ENCODE assay signal across 8 mouse cellular contexts in the genomic region with DNA sequence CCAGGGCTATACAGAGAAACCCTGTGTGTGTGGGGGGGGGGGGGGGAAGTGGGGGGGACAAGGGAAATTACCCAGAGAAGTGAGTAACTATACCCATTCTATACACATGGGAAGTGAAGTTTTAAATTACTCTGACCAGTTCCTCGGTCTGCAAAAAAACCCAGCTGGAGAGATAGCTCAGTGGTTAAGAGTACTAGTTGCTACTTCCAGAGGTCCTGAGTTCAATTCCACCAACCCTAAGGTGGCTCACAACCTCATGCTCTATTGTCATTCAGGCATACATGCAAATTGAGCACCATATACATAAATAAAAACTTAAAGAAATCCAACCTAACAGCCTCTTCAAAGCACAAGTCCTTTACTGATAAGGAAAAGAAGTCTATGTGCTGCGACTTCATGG. TPM values are rescaled to one million over a fixed set of nuclear protein-coding genes. Genes with fewer than 3 reads are reported as not detected.
A peak's percentile ranks its signal among the peaks of the same experiment; 100 is the strongest.
DNase-seq lines count a peak whose midpoint lies in the region; ATAC-seq lines count a peak whose summit lies in the region.

No protein-coding gene starts in this region.

- 40% methylated on average over 2 of the region's 2 CpGs for WGBS in forebrain, embryonic 13.5 days
- WGBS in liver, embryonic 12.5 days (ENCODE audit: insufficient replicate concordance), result 29% methylated on average over 2 of the region's 2 CpGs

- no peaks in the 10 kb centered on the region for H3K9me3 ChIP-seq in forebrain, embryonic 13.5 days (replicated peaks)
- H3K9me3 ChIP-seq in liver, embryonic 12.5 days (replicated peaks), result no peaks in the 10 kb centered on the region

- peak overlapping the region; percentile 62 for H3K4me2 ChIP-seq in forebrain, embryonic 13.5 days
- peak overlapping the region; percentile 88 for H3K4me2 ChIP-seq in liver, embryonic 12.5 days

- H3K27me3 ChIP-seq in forebrain, embryonic 13.5 days, result 0 out of 2 replicates have a peak, but pooled peaks cover 4% of the 10 kb centered on the region
- 0 out of 2 replicates have a peak, but pooled peaks cover 3% of the 10 kb centered on the region for H3K27me3 ChIP-seq in liver, embryonic 12.5 days (replicated peaks)

- peak overlapping the region; percentile 96 for H3K4me3 ChIP-seq in forebrain, embryonic 13.5 days
- H3K4me3 ChIP-seq in liver, embryonic 12.5 days, result peak overlapping the region; percentile 94

- no peak for ATAC-seq in forebrain, embryonic 13.5 days
- no peak for ATAC-seq in liver, embryonic 12.5 days

- H3K27ac ChIP-seq in forebrain, embryonic 13.5 days, result peak overlapping the region; percentile 65; the same call in 1 of the 2 replicates
- peak overlapping the region; percentile 75; the same call in 1 of the 2 replicates for H3K27ac ChIP-seq in liver, embryonic 12.5 days

- peaks cover 7% of the 10 kb centered on the region for H3K36me3 ChIP-seq in forebrain, embryonic 13.5 days (ENCODE audit: poor library complexity, severe bottlenecking)
- peaks cover 21% of the 10 kb centered on the region for H3K36me3 ChIP-seq in liver, embryonic 12.5 days

- peaks cover 20% of the 10 kb centered on the region for H3K4me1 ChIP-seq in forebrain, embryonic 13.5 days
- peaks cover 38% of the 10 kb centered on the region for H3K4me1 ChIP-seq in liver, embryonic 12.5 days

- peak overlapping the region; percentile 85 for H3K9ac ChIP-seq in forebrain, embryonic 13.5 days
- H3K9ac ChIP-seq in liver, embryonic 12.5 days, result peak overlapping the region; percentile 87

- peak; percentile 30 for DNase-seq in cerebellum, adult 9-11 months
- DNase-seq in cerebellum, postnatal 4 days (ENCODE audit: low spot score in 2 of 2), result no peak
- DNase-seq in 3T3-L1 (ENCODE audit: low read depth, low spot score), result peak; percentile 29
- DNase-seq in ovary, postnatal 10 days (ENCODE audit: low spot score), result no peak
- DNase-seq in gastrocnemius, postnatal 4 days (ENCODE audit: low spot score in 2 of 2), result no peak
- DNase-seq in adrenal gland, adult 2 months, result no peak

RNA-seq across cellular contexts. Expression of gene Slf2, which starts 0.8 kb away (rescaled TPM):
- 30.4 and 34.5 TPM in 2 replicates for polyA plus RNA-seq in forebrain, embryonic 13.5 days (2015; fragmentation: Nextera tagmentation; extraction: Ambion mirVana)
- polyA plus RNA-seq in liver, embryonic 12.5 days (2016; fragmentation: Nextera tagmentation; extraction: Ambion mirVana), result 25.8 and 27.2 TPM in 2 replicates
- 10 to 100 TPM; 46.8 to 52.4 TPM for total RNA-seq in gastrocnemius, postnatal 4 days (2021)
- total RNA-seq in adrenal gland, adult 2 months (2021), result 10 to 100 TPM; 19.6 to 21.4 TPM
- 54.9 and 77.7 TPM in 2 replicates for polyA plus RNA-seq in adrenal gland, adult 2 months (2012; rRNA removed)

RNA-seq across cellular contexts. Expression of gene Sema4g, which starts 58.8 kb away (rescaled TPM):
- polyA plus RNA-seq in forebrain, embryonic 13.5 days (2015; fragmentation: Nextera tagmentation; extraction: Ambion mirVana), result 9.7 and 11.7 TPM in 2 replicates
- 2.4 TPM in 2 replicates for polyA plus RNA-seq in liver, embryonic 12.5 days (2016; fragmentation: Nextera tagmentation; extraction: Ambion mirVana)
- 1 to 10 TPM; 2.5 to 3.4 TPM for total RNA-seq in gastrocnemius, postnatal 4 days (2021)
- 1 to 10 TPM; 6.3 to 7.7 TPM for total RNA-seq in adrenal gland, adult 2 months (2021)
- polyA plus RNA-seq in adrenal gland, adult 2 months (2012; rRNA removed), result 9.4 and 13.4 TPM in 2 replicates

Comparison
In these comparisons a context has a peak if more than half of its experiments do, and no peak if none do; other contexts are left out.
1. DNase-seq: peak in cerebellum, adult 9-11 months (single experiment) and 3T3-L1 (single experiment); none in cerebellum, postnatal 4 days (0 of 2), ovary, postnatal 10 days (single experiment), gastrocnemius, postnatal 4 days (0 of 2) and adrenal gland, adult 2 months (single experiment).